Mouse (Mus musculus): ENCODE results near the gene Tbxas1. TPM values are rescaled to one million over a fixed set of nuclear protein-coding genes. Genes with fewer than 3 reads are reported as not detected.

Gene Tbxas1
- 1 to 10 TPM; 2.1 to 2.3 TPM for total RNA-seq (2021)

DNA sequence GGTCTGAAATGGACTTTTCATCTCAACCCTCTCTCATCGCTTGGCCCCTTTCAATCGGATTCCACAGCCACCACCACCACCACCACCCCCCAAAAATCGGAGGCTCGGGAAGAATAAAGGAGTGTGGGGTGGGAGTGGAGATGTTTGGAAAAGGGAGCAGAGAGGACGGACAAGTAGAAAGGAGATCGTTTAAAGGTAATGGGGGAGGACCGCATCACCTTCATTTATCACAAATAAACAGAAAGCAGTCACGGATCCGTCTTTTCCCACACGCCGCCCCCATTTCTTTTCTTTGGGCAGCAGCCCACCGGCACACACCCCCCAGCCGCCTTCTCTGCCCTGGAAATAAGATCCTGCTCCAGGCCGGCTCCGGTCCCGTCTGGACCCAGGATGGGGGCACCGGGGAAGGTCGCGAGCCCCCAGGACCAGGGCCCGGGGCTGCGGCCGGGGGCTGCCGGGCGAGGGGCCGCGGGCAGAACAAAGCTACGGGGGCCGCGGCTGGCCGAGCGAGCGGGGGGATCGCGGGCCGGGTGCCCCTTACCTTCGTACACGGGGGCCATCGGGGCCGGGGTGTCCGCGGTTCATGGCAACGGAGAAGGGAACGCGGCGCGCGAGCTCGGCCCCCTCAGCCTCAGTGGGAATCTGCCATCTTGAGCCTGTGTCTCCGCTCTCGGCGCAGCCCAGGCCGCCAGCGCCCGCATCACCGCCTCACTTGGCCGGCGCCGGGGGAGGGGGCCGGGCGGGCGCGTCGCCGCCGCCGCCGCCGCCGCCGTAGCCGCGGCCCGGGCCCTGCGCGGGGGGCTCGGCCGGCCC lies at the start of gene Tbxas1:
Tbxas1 (plus strand) TSS at position 147 of the 813 bp plus-strand sequence.
- DNase-seq, result peak; percentile 26 to 44

GRCm38 (mm10) chr6:38825886-38826285 lies 49.3 kb upstream of the Tbxas1 start:
- no peak for DNase-seq

DNA sequence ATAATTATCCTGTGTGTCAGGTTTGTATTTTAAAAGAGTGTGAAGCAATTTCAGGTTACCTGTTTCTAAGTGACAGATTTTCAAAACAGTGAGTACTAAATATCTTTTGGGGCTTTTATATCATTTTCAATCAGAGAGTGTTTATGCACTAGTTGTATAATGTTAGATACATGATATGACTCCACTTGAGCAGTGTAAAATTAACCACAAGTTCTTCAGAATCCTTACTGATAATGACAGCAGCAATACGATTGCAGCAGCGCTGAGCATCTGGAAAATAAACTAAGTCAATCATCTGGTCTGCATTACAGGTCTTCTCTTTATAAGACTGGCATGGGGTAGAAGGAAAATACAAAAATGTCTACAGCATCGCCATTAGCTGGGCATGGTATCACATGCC lies 48.3 kb upstream of the Tbxas1 start:
- DNase-seq, result no peak

DNA sequence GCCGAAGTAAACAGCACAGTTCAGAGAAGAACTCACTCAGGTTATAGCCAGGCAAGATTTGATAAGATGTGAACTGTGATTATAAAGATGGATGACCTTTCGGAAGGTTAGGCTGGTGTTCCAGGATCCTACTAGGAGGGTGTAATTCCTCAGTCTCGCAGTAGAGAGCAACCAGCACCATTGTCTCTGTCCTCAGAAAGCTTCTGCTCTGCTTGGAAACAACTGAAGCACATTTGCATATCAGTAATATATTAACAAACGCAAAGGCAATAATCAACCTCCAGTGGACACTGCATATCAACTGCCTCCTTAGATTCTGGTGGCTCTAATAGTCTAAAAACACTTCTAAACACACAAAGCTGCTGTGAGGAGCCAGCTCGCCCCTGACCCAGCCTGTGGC lies 47.8 kb upstream of the Tbxas1 start:
- DNase-seq, result no peak

DNA sequence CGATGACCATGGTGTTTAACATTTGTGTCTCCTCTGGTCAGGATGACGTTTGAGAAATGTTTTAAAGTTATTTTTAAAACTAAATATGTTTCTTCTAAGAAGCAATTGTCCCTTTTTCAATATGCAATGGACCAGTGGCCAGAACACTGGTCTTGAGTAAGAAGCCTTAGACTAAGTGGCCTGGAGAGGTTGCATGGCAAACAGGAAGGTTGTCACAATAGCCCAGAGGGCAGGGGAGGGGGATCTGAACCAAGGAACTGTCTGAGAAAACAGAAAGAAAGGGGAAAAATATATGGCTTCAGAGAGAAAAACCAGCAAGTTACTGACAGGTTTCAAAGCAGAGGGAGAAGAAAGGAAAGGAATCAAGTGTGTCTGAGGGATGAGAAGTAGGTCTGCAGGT lies 47.0 kb upstream of the Tbxas1 start:
- DNase-seq, result no peak

DNA sequence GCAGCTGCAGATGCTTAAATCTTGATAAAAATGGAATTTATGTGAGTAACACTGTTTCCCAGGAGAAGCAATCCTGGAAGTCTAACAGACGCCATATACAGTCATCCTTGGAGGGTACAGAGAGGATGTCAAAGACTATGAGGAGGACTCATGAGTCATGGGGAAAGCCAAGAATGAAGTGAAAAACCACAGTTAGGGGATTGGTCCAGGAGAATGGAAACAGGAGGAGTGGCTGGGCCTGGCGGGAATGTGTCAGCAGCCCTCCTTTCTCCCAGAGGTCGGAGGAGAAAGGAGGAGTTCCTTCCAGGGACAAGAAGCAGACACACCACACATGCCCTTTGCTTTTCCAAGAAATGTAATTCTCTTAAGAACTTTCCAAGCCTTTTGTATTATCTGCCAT lies 45.8 kb upstream of the Tbxas1 start:
- DNase-seq, result no peak

DNA sequence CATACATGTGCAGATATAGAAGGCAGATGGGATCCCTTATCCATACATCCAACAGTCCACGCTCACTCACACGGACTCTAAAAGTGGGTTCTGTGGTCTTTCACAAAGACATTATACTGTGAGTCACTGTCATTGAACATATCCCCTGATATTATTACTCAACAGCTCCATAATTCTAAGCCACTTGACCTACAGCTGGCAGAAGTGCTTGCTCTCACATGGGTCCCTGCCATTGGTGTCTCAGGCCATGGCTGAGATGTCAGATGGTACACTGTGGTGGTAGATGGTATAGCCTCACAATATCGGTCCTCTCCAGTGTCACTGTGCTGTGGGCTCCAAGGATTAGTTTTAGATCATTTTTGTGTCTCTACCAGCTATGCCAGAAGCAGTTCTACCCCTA lies 41.5 kb upstream of the Tbxas1 start:
- DNase-seq, result no peak

GRCm38 (mm10) chr6:38834727-38835126 lies 40.5 kb upstream of the Tbxas1 start:
- no peak for DNase-seq

DNA sequence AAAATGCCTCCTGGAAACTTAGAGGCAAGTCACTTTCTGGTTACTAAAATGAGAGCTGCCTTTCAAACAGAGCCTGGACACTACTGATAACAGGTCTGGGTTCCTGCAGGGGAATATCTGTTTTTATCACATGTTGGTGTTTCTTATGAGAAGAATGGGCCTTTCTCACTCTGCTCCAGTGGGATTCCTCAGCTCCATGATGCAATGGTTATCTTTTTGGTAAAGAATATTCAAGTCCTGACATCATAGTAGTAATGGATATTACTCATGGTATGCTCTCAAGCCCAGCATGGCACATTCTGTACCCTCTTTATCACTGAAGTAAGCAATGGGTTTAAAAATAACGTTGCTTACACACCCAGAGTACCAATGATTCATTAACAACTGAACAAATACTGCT lies 40.0 kb upstream of the Tbxas1 start:
- no peak for DNase-seq

DNA sequence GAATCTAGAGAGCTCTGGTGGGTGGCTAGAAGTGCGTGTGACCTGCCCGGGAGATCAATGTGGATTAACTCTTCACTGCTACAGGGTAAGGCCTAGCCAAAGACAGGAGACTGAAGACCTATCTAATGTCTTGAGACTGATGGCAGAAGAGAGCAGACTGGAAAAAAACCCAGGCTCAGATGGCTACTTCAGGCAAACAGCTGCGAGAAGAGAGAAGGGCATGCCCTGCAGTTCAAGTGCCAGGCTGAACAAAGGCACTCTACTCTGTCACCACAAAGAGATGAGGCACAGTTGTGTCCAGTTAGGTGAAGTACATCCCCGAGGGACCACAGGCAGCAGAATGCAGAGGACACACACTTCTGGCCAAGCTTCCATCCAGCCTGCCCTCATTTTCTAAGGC lies 37.1 kb upstream of the Tbxas1 start:
- DNase-seq, result no peak

DNA sequence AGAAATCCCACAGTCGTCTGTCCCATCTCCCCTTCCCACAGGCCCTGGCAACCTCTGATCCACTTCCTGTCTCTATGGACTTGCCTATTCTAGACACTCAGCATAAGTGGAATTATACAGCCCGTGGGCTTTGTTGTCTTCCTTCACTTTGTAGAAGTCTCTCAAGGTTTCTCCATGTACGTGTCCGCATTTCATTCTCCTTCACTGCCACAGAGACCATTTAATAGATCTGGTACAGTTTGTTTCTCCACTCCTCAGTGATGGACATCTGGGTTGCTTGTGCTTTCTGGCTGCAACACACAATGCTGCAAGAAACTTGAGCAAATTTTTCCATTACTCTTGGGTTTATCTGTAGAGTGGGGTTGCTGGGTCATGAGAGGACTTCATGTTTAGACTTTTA lies 35.3 kb upstream of the Tbxas1 start:
- no peak for DNase-seq

GRCm38 (mm10) chr6:38840380-38840779 lies 34.8 kb upstream of the Tbxas1 start:
- peak; percentile 36 to 37 for DNase-seq

GRCm38 (mm10) chr6:38840780-38841179 lies 34.4 kb upstream of the Tbxas1 start:
- no peak for DNase-seq

DNA sequence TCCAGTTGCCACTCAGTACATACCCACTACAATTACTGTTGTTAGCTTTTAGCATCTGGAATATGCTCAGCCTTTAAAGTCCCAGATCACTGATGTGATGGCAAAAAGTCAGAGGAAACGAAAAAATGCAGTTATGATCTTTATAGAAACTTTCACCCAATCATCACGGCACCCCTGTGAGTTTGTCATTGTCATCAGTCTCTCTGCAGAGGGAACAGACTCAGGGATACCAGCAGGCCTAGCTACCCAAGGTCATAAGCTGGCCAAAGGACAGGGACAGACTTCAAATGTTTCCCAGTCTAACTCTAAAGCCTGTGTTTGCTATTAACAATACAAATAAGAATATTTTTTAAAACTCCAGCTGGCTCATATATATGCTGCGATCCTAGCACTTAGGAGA lies 33.7 kb upstream of the Tbxas1 start:
- no peak for DNase-seq

- no peak for DNase-seq
These were observed 30.1 kb upstream of the Tbxas1 start for GRCm38 (mm10) chr6:38845117-38845516.

DNA sequence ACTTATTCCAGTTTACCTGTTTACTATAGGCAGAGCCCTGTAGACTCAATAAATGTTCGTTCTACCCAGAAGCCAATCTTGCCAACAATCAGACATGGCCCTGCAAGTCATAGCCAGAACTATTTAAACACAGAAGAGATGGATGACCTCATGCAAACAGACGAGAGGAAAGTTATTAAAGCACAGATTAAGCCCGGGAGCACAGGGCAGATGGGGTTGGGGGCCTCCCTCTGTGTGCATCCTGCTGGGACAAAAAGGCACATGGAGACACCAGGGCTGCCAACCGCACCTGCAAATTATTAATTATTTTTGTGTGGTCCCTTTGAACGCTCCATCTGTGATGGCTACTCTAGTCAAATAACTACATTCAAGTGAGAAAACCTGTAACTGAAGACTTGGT lies 29.3 kb upstream of the Tbxas1 start:
- DNase-seq, result no peak

- no peak for DNase-seq
These were observed 28.6 kb upstream of the Tbxas1 start for GRCm38 (mm10) chr6:38846330-38847195.

DNA sequence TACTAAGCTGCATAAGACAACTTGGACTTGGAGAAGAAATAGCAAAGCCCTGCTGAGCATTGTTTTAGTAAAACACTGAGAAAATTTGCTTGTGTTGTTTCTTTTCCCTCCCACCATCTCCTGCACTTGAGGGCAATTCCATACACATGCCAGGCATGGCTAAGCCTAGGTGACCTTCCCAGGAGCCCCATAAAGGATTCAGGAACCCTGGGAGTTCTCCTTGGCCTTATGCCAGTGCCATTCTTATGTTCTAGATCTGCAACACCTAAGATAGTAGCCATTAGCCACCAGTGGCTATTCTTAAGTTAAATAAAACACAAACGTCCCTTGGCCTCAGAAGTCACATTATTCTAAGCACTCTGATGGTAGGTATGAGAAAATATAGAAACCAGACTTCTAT lies 27.8 kb upstream of the Tbxas1 start:
- DNase-seq, result no peak

DNA sequence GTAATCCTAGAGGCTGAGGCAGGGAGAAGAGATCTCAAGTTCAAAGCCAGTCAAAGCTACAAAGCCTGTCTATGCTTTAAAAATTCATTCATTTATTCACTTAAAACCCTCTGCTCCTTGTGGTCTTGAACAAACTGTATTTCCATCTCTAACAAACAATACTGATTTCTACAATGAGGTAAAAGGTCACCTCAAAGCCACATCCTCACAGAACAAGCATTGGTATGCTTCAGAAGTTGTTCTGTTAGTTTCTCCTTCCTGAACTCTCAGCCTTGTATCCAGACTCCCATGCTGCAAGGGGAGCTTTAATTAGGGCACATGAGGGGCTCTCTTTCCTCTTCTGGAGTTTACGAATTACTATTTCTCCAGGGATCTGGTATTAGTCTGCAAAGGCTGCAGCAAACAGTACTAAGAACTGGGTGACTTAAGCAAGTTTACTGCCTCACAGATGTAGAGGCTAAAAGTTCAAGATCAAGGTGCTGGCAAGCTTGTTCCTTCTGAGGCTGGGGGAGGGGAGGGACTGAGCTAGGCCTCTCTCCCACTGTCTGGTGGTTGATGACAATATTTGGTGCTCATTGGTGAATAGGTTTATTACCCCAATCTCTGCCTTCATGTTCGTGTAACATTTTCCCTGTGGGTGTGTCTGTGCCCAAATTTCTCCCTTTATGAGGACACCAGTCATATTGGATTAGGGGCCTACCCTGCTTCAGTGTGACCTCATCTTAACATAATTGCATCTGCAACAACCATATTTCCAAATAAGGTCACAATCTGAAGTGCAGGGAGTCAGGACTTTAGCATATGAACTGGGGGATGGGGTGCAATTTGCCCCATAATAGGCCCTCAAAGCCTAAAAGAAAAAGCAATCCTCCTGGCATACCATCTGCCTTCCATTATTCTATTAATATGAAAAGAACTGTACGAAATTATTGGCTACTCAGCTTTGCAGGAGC lies 27.0 kb upstream of the Tbxas1 start:
- no peak for DNase-seq

DNA sequence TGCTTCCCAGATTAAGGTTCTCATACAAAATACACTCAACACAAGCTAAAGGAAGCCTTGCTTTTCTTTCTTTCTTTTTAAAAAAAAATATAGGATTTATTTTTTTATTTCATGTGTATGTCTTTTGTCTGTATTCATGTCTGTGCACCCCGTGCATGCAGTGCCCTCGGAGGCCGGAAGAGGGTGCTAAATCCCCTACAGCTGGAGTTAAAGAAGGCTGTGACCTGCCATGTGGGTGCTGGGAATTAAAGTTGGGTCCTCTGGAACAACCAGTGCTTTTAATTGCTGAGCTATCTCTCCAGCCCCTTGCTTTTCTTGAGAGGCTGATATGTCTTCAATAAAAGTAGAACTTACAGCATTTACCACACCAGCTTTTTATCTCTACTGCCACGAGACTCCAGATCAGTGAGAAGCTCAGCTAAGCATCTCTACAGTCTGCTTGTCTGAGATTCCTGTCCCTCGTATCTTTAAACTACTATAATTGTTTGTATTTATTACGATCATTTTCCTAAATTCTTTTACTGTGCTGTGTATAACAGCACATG lies 24.4 kb upstream of the Tbxas1 start:
- DNase-seq, result no peak

DNA sequence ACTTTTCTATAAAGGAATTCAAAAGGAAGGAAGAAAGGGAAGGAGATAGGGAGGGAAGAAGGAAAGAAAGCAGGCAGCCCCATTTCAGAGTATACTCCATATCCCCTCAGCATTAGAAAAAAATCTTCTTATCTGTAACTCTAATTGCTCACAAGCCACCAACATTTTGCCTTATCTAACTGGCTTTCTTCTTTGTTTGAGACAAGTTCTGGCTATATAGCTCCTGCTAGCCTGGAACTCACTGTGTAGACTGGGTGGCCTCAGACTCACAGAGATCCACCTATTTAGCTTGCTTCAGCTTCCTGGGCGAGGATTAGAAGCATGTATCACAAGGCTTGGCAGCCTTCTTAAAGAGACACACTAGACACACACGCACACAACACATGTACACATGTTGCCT lies 23.5 kb upstream of the Tbxas1 start:
- no peak for DNase-seq

DNA sequence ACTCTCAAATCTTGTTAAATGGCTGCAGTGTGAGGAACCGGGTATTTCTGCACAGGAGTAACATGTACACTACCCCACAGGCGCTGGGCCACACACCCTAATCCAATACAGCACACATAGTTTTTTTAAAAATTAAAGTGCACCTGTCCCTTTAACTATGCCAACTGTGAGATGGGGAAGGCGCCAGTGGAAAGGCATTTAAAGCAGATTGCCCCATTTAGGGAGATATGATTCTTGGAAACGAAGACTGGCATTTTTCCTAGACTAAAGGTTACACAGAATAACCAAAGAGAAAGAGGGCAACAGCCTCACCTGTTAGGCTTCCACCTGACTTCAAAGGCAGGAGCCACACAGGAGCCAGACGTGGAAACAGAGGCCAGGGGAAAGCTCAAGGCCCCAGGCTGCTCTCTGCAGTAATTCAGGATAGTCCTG lies 21.6 kb upstream of the Tbxas1 start:
- no peak for DNase-seq

All from layer of hippocampus, postnatal 36 days (tissue).